Mouse (Mus musculus): Measurements from ENCODE around the gene Olfr315. TPM values are rescaled to one million over a fixed set of nuclear protein-coding genes. Genes with fewer than 3 reads are reported as not detected.
A peak's percentile ranks its signal among the peaks of the same experiment; 100 is the strongest.
"Not testable (repeated sequence)": the region's sequence is repeated elsewhere in the genome, so short reads cannot be mapped to it uniquely, and the experiment has no call there.

The Olfr315 gene
- polyA plus RNA-seq, 1 experiment from 2014 or later = not detected

DNA sequence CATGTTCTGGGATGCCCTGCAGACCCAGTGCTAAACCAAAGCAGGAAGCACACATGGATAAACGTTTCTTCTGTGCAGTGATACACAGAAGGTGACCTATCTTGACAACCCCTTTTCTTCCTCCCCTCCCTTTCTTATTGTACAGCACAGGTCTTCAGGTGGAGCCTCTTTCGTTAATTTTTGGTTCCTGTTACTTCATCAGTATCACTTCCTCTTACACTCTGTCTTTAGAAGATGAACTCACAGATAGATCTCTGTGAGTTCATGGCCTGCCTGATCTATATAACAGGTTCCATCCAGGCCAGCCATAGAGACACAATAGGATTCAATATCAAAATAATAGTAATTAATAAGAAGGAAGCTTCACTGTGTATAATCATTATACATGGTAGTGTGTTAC is 17.1 kb downstream of the Olfr315 start:
- Histone ChIP-seq H3K4me1 (no peaks in the 10 kb centered on the region), H3K36me3 (no peaks in the 10 kb centered on the region), H3K9me3 (replicated peaks) (no peaks in the 10 kb centered on the region), H3K4me3 (replicated peaks) (no peak overlapping the region), H3K27me3 (replicated peaks) (no peaks in the 10 kb centered on the region), H3K4me2 (no peak overlapping the region), H3K27ac (replicated peaks) (no peak overlapping the region), H3K9ac (replicated peaks) (no peak overlapping the region)
- ATAC-seq (ENCODE audit: low FRiP score) = no peak
- 61% methylated on average over 2 of the region's 2 CpGs for WGBS

DNA sequence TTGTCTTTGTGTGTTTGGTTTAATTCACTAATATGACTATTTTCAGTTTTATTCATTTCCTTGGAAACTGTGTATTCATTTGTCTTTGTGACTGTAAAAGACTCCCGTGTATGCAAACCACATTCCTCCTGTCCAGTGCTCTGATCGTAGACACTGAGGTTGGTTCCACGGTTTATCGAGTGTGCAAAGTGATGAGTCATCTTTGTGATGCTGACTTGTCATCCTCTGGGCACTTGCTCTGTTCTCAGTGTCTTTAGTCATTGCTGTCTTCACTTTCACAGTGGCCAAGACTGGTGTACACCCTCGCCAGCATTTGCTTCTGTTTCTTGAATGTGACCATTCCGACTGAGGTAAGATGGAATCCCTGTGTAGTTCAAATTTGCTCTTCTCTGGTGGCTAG is 17.7 kb downstream of the Olfr315 start:
- H3K9ac ChIP-seq (replicated peaks) = no peak overlapping the region
- H3K4me3 ChIP-seq (replicated peaks) = no peak overlapping the region
- WGBS = 87% methylated on average over 6 of the region's 6 CpGs

DNA sequence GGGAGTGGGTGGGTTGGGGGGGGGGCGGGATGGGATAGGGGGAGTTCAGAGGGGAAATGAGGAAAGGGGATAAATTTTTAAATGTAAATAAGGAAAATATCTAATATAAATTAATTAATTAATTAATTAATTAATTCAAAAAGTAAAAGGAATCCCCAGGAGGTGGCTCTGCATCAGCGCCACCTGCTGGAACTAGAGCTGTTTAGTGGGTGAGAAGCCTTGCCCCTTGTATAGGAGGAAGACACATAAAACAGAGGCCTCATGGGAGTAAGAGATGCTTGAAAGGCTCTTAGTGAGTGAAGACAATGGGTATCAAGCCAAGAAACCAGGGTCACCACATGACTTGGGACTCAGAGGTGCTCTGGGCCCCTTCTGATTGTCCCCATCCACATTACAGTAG is 22.9 kb downstream of the Olfr315 start:
- ATAC-seq (ENCODE audit: low FRiP score) = no peak
- H3K4me3 ChIP-seq (replicated peaks) = no peak overlapping the region
- WGBS = 73% methylated on average over 2 of the region's 2 CpGs
- no peak overlapping the region for H3K27ac ChIP-seq (replicated peaks)
- no peaks in the 10 kb centered on the region for H3K4me1 ChIP-seq
- no peaks in the 10 kb centered on the region for H3K36me3 ChIP-seq
- no peak overlapping the region for H3K4me2 ChIP-seq
- H3K27me3 ChIP-seq (replicated peaks) = no peaks in the 10 kb centered on the region
- no peaks in the 10 kb centered on the region for H3K9me3 ChIP-seq (replicated peaks)
- H3K9ac ChIP-seq (replicated peaks) = no peak overlapping the region

More for the DNA sequence above, 17.7 kb downstream of the Olfr315 start:
- Histone ChIP-seq H3K27ac (replicated peaks) (no peak overlapping the region), H3K36me3 (no peaks in the 10 kb centered on the region), H3K9me3 (replicated peaks) (no peaks in the 10 kb centered on the region), H3K4me2 (no peak overlapping the region), H3K27me3 (replicated peaks) (no peaks in the 10 kb centered on the region), H3K4me1 (no peaks in the 10 kb centered on the region)
- no peak for ATAC-seq (ENCODE audit: low FRiP score)

DNA sequence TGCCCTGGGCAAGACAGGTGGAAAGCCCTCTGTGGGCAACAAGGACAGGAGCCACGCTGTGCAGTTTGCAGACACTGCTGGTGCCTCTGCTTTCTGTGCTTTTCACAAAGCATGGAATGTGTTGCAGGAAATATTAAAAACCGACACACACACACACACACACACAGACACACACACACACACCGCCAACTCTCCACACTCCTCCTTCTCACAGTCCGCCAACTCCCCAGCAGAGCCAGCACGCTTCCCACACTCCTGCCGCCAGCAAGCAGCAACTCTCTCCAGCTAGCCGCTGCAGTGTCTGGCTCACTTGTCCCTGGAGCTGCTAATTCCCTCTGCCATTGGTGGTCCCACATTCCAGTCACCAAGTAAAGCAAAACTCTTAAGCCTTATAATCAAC is 23.9 kb downstream of the Olfr315 start:
- no peak overlapping the region for H3K27ac ChIP-seq (replicated peaks)
- H3K27me3 ChIP-seq (replicated peaks) = no peaks in the 10 kb centered on the region
- WGBS = 83% methylated on average over 7 of the region's 7 CpGs
- H3K9ac ChIP-seq (replicated peaks) = no peak overlapping the region
- peaks cover 4% of the 10 kb centered on the region; the same call in 1 of the 2 replicates for H3K4me1 ChIP-seq
- ATAC-seq (ENCODE audit: low FRiP score) = no peak
- no peak overlapping the region for H3K4me3 ChIP-seq (replicated peaks)
- H3K4me2 ChIP-seq = no peak overlapping the region
- no peaks in the 10 kb centered on the region for H3K9me3 ChIP-seq (replicated peaks)
- H3K36me3 ChIP-seq = no peaks in the 10 kb centered on the region

DNA sequence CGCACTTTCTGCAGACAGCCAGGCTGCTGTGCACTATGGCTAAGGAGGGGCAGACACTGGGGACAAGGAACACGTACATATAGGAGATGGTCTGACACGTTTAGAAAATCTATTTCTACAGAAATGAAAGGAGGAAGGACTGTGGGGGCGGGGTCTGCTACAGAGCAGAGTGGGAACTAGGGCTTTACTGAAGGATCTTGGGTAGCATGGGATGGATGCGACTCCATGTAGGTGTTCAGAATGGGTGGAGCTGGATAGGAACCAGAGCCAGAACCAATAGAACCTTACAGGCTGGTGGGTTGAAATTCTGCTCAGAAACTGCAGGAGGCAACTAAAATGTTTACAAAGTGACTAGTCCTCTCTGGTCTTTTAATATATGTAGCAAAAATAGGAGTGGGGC is 26.8 kb downstream of the Olfr315 start:
- H3K27me3 ChIP-seq (replicated peaks) = no peaks in the 10 kb centered on the region
- no peak for ATAC-seq (ENCODE audit: low FRiP score)
- H3K9ac ChIP-seq (replicated peaks) = no peak overlapping the region
- H3K27ac ChIP-seq (replicated peaks) = no peak overlapping the region
- H3K36me3 ChIP-seq = no peaks in the 10 kb centered on the region
- H3K4me1 ChIP-seq = peaks cover 7% of the 10 kb centered on the region; the same call in 1 of the 2 replicates
- H3K4me2 ChIP-seq = no peak overlapping the region
- H3K9me3 ChIP-seq (replicated peaks) = no peaks in the 10 kb centered on the region
- 88% methylated on average over 5 of the region's 5 CpGs for WGBS
- H3K4me3 ChIP-seq (replicated peaks) = no peak overlapping the region

DNA sequence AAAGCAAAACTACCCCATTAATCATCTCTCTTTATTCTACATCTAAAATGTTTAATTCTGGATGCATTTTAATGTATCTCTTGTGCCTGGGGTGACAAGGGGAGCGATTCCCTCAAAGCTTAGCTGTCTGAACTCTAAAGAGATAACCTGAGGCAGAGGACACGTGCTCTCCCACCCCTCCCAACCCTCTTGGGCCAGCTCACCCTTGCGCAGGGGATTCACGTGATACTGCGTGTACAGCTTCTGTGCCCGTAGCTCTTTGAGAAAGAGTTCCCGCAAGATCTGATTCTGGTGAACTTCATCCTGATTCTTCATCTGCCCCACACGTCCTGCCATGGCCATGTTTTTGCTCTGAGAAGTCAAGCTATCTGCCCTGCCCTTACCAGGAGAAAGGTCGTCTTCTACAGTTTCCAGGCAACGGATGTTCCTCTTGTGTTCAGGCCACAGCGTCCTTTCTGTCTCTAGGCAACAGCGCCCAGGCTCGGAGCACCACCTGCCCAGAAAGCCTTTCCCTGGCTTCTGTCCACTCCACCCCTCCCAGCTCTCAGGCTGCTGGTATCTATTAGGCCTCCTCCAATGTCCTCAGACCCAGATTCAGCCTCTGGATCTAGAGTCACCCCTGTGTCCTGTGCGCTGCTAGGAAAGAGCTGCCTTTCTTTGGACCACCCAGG is 28.7 kb downstream of the Olfr315 start, which contains the start of gene Fam183b:
TSS of gene Fam183b (minus strand) at position 403 of the 671 bp plus-strand sequence.
- H3K36me3 ChIP-seq = no peaks in the 10 kb centered on the region
- peak within 1 kb of the TSS; percentile 30 for H3K4me2 ChIP-seq
- no peak within 1 kb of the TSS for H3K27ac ChIP-seq (replicated peaks)
- H3K4me3 ChIP-seq (replicated peaks) = no peak within 1 kb of the TSS
- 29% methylated on average over 14 of the region's 14 CpGs for WGBS
- peaks cover 7% of the 10 kb centered on the region; the same call in 1 of the 2 replicates for H3K4me1 ChIP-seq
- no peaks in the 10 kb centered on the region for H3K9me3 ChIP-seq (replicated peaks)
- ATAC-seq (ENCODE audit: low FRiP score) = peak; percentile 61; the same call in 1 of the 2 replicates
- H3K9ac ChIP-seq (replicated peaks) = no peak within 1 kb of the TSS
- no peaks in the 10 kb centered on the region for H3K27me3 ChIP-seq (replicated peaks)

DNA sequence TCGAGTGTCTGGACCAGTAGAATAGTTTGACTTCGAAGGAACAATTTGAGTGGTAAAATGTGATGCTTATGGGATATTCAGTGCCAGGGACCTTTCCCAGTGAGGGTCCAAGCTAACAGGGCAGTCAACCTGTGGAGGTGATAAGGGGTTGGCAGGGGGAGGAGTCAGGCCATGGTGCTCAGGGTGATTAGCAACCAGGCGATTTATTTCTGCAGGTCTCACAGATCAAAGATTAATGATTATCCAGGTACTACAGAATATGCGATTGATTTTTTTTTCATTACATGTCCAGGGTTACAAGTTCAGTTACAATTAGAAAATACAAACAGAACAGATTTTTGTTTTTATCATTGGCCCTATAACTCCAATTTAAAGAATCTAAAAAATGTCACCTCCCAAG is 30.9 kb downstream of the Olfr315 start:
- Histone ChIP-seq H3K4me2 (no peak overlapping the region), H3K27me3 (replicated peaks) (no peaks in the 10 kb centered on the region), H3K4me3 (replicated peaks) (no peak overlapping the region), H3K27ac (replicated peaks) (no peak overlapping the region), H3K4me1 (peaks cover 7% of the 10 kb centered on the region; the same call in 1 of the 2 replicates), H3K9ac (replicated peaks) (no peak overlapping the region), H3K9me3 (replicated peaks) (no peaks in the 10 kb centered on the region), H3K36me3 (no peaks in the 10 kb centered on the region)
- WGBS = 79% methylated on average over 4 of the region's 4 CpGs
- no peak for ATAC-seq (ENCODE audit: low FRiP score)

DNA sequence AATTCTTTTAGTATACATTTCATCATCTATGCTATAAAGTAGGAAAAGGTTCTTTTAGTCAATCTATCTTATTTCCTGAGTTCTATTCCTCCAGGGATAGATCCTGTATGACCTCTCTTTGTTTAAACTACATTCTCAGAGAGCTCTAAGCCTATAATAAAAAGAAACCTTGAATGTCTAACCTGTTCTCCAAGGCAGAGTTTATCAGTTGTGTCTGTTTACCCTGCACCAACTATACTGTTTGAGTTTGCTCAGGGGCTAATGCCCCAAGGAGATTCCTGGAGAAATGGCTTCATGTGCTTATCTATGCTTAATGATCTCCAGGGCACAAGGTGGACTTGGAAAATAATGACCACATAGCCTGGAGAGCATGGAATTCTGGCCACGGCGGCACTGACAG is 31.4 kb downstream of the Olfr315 start:
- 87% methylated on average over 2 of the region's 2 CpGs for WGBS
- no peaks in the 10 kb centered on the region for H3K9me3 ChIP-seq (replicated peaks)
- no peak overlapping the region for H3K27ac ChIP-seq (replicated peaks)
- H3K9ac ChIP-seq (replicated peaks) = no peak overlapping the region
- no peak for ATAC-seq (ENCODE audit: low FRiP score)
- H3K4me3 ChIP-seq (replicated peaks) = no peak overlapping the region
- H3K4me1 ChIP-seq = peaks cover 7% of the 10 kb centered on the region; the same call in 1 of the 2 replicates
- no peaks in the 10 kb centered on the region for H3K36me3 ChIP-seq
- H3K4me2 ChIP-seq = no peak overlapping the region
- H3K27me3 ChIP-seq (replicated peaks) = no peaks in the 10 kb centered on the region

DNA sequence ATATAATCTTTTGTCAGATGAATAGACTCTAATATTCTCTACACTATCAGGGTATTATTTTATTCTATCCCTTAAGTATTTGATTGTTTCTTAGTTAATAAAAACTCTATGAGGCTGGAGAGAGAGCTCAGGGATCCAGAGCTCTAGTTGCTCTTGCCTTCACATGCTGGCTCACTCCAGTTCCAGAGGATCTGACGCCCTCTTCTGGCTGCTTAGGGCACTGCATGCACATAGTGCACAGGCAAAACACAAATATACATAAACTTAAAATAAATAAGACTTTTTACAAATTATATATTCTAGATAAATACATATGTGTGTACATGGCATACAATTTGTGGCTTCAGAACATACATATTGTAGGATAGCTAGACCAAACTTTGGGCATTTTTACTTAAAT is 39.0 kb downstream of the Olfr315 start:
- no peaks in the 10 kb centered on the region for H3K36me3 ChIP-seq
- H3K27ac ChIP-seq (replicated peaks) = no peak overlapping the region
- no peak overlapping the region for H3K4me3 ChIP-seq (replicated peaks)
- no peak for ATAC-seq (ENCODE audit: low FRiP score)
- H3K9me3 ChIP-seq (replicated peaks) = no peaks in the 10 kb centered on the region
- no peak overlapping the region for H3K4me2 ChIP-seq
- no peaks in the 10 kb centered on the region for H3K27me3 ChIP-seq (replicated peaks)
- no peak overlapping the region for H3K9ac ChIP-seq (replicated peaks)
- no peaks in the 10 kb centered on the region for H3K4me1 ChIP-seq
- 8% methylated on average over 1 of the region's 1 CpGs for WGBS

DNA sequence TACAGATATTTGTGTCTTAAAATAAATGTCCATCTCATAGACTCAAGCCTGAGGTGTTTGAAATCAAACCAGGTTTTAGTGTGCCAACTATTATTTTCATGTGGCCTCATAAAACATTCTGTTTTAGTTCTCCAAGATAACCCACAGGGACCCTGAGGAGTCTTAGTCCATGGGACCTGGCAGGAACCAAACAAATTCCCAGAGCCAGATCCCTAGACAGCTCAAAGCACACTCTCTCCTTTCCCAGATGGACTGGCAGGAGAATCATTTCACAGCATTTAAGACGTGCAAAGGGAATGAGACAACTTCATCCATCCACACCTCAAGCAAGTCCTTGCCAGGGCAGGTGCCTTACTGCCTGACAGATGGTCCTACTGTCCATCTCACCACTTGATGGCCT is 41.7 kb downstream of the Olfr315 start, which contains the start of gene Olfr313:
TSS of gene Olfr313 (plus strand) at position 301 of the 400 bp plus-strand sequence.
- ATAC-seq (ENCODE audit: low FRiP score); H3K27ac ChIP-seq (replicated peaks); H3K4me1 ChIP-seq; H3K27me3 ChIP-seq (replicated peaks); H3K9me3 ChIP-seq (replicated peaks); H3K36me3 ChIP-seq; H3K4me3 ChIP-seq (replicated peaks); H3K9ac ChIP-seq (replicated peaks); H3K4me2 ChIP-seq: not testable (repeated sequence)
- 64% methylated on average over 1 of the region's 1 CpGs for WGBS

DNA sequence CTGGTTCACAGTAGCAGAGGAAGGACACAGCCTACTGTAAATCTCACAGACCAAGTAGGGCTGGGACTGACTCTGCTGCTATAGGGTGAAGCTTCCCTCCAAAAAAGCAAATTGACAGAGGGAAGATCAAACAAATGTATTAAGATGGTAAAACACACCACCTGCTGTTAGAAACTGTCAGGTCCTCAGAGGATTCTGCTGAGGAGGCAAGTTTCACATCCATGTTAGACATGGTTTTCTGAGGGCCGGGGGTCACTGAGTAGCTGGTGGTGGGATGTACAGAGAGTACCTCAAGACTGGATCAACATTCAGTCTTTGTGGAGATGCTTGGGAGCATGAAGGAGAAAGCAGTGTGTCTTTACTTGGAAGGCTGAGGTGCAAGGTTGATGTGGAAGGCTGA is 42.7 kb downstream of the Olfr315 start:
- H3K4me3 ChIP-seq (replicated peaks) = no peak overlapping the region
- no peak overlapping the region for H3K9ac ChIP-seq (replicated peaks)
- H3K36me3 ChIP-seq = no peaks in the 10 kb centered on the region
- no peak overlapping the region for H3K4me2 ChIP-seq
- H3K9me3 ChIP-seq (replicated peaks) = no peaks in the 10 kb centered on the region
- no peaks in the 10 kb centered on the region for H3K27me3 ChIP-seq (replicated peaks)
- no peak overlapping the region for H3K27ac ChIP-seq (replicated peaks)
- no peaks in the 10 kb centered on the region for H3K4me1 ChIP-seq
- WGBS = 88% methylated on average over 1 of the region's 1 CpGs
- no peak for ATAC-seq (ENCODE audit: low FRiP score)

DNA sequence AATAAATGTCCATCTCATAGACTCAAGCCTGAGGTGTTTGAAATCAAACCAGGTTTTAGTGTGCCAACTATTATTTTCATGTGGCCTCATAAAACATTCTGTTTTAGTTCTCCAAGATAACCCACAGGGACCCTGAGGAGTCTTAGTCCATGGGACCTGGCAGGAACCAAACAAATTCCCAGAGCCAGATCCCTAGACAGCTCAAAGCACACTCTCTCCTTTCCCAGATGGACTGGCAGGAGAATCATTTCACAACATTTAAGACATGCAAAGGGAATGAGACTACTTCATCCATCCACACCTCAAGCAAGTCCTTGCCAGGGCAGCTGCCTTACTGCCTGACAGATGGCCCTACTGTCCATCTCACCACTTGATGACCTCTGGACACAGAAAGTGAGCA is 55.9 kb downstream of the Olfr315 start, which contains the start of gene Olfr312:
TSS of gene Olfr312 (plus strand) at position 301 of the 400 bp plus-strand sequence.
- not testable (repeated sequence) for H3K4me1 ChIP-seq; H3K4me3 ChIP-seq (replicated peaks); ATAC-seq (ENCODE audit: low FRiP score); H3K4me2 ChIP-seq; H3K9me3 ChIP-seq (replicated peaks); H3K27me3 ChIP-seq (replicated peaks); H3K9ac ChIP-seq (replicated peaks); H3K27ac ChIP-seq (replicated peaks); H3K36me3 ChIP-seq

Measured in neural tube, embryonic 15.5 days (tissue).